Mouse (Mus musculus): ENCODE measurements around the gene Urah.

DNA sequence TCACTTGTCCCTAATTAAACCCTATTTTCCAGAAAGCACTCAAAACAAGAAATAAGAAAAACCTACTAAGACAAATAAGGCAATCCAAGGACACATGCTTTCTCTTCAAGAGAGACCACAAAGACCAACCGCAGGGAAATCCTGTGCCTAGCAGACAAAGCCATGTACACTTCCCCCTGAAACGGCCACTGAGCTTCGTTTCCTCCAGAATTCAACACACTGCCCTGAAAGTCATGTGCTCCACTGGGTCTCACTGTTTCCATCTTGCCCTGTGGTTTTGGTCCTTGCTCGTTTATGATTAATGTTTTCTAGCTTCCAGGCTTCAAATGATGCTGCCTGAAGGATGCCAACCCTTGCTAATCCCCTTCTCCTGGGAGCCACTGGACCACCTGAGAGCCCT lies 39.4 kb downstream of the Urah start:
- TF ChIP-seq POLR2A (IDR thresholded peaks at IDR 0.05; ENCODE audit: control insufficient read depth, low read depth, low read length) (no peak), CTCF (IDR thresholded peaks at IDR 0.05; ENCODE audit: control insufficient read depth, insufficient read depth, insufficient replicate concordance, low read depth, low read length) (no peak)
